Mouse (Mus musculus): ENCODE data around the gene Mrps5.

DNA sequence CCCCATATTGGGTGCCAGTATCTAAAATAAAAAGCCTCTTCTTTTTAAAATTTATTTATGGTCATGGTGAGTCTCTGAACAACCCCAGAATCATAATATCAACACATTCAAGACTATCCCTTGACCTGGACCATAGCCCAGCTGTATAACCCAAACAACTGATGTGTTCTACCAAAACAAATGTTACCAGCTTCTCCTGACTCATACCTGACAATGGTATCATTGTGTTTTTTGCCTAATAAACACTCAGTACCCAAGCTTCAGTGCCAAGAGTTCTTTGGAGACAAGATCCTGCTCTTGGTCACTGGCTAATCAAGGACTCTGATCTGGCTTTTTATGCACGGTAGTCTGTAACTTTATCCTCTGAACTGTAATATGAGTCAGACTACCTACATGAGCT lies 13.7 kb upstream of the Mrps5 start:
- no peak for TF ChIP-seq GATA1 (IDR thresholded peaks at IDR 0.05; ENCODE audit: borderline replicate concordance, low read length)
- no peak for TF ChIP-seq FLI1 (IDR thresholded peaks at IDR 0.05; ENCODE audit: low read length)

Data from megakaryocyte, embryonic 14.5 days (primary cell).